21 mouse cellular contexts compared by ENCODE assay signal in genomic region chr2:77567528-77568435, GRCm38 (mm10).
"Had no signal": no experiment of that assay in that cellular context is flagged by ENCODE, and none has a peak within 500 bp of the region (broad histone marks: within the 10 kb centered on the region; RNA-seq: fewer than 3 reads in every experiment).

No protein-coding gene starts in this region.

- H3K4me2 ChIP-seq: lung, embryonic 15.5 days; midbrain, embryonic 12.5 days; midbrain, embryonic 15.5 days; neural tube, embryonic 12.5 days; neural tube, embryonic 15.5 days had no signal

- H3K4me1 ChIP-seq: lung, embryonic 15.5 days; midbrain, embryonic 12.5 days; midbrain, embryonic 15.5 days; neural tube, embryonic 12.5 days; neural tube, embryonic 15.5 days had no signal

- ATAC-seq: inflammation-experienced regulatory T-cells, adult 6 months; intestine, embryonic 16.5 days; midbrain, embryonic 15.5 days had no signal

- H3K36me3 ChIP-seq: lung, embryonic 15.5 days; midbrain, embryonic 12.5 days; midbrain, embryonic 15.5 days; neural tube, embryonic 12.5 days; neural tube, embryonic 15.5 days had no signal

- DNase-seq: kidney, adult 18-20 months; kidney, adult 9 months; kidney, postnatal 14 days; kidney, postnatal 4 days; lung, adult 18-20 months; lung, postnatal 10 days; lung, postnatal 36 days; right cerebral cortex, adult 18-20 months; right cerebral cortex, postnatal 14 days; right cerebral cortex, postnatal 4 days; thymus, adult 2 months; thymus, postnatal 14 days; thymus, postnatal 4 days had no signal

- H3K4me3 ChIP-seq: lung, embryonic 15.5 days; midbrain, embryonic 12.5 days; midbrain, embryonic 15.5 days; neural tube, embryonic 12.5 days; neural tube, embryonic 15.5 days had no signal

- H3K9me3 ChIP-seq: lung, embryonic 15.5 days; midbrain, embryonic 12.5 days; midbrain, embryonic 15.5 days; neural tube, embryonic 12.5 days; neural tube, embryonic 15.5 days had no signal

- H3K9ac ChIP-seq: lung, embryonic 15.5 days; midbrain, embryonic 12.5 days; midbrain, embryonic 15.5 days; neural tube, embryonic 12.5 days; neural tube, embryonic 15.5 days had no signal

- H3K27ac ChIP-seq: lung, embryonic 15.5 days; midbrain, embryonic 12.5 days; midbrain, embryonic 15.5 days; neural tube, embryonic 12.5 days; neural tube, embryonic 15.5 days; stomach, postnatal 0 days had no signal

- H3K27me3 ChIP-seq: lung, embryonic 15.5 days; midbrain, embryonic 12.5 days; midbrain, embryonic 15.5 days; neural tube, embryonic 12.5 days; neural tube, embryonic 15.5 days had no signal
